Mouse (Mus musculus) limb, embryonic 14.5 days (tissue): Measurements from ENCODE around the gene Brf1. TPM values are rescaled to one million over a fixed set of nuclear protein-coding genes. Genes with fewer than 3 reads are reported as not detected.
A peak's percentile ranks its signal among the peaks of the same experiment; 100 is the strongest.

Source experiments
- ATAC-seq: fragments of 200-750 bp; cut with Nextera tagmentation; 2 replicates; pipeline ENCODE4 v1.8.0; 2017; ENCODE audit warnings: low read depth, moderate number of reproducible peaks, moderate TSS enrichment; ENCODE audit not compliant: low FRiP score
- DNase-seq: peaks from one replicate; pipeline ENCODE4 v3.0.0-alpha.2; 2015; ENCODE audit warnings: low spot score
- H3K27ac ChIP-seq: fragments of 300-500 bp; sonication (generic); replicated peaks from 2 replicates; pipeline ENCODE4 v1.5.1; 2014; ENCODE audit warnings: low read depth, mild to moderate bottlenecking, low read length, moderate library complexity, mixed read lengths
- H3K27me3 ChIP-seq: fragments of 300-500 bp; sonication (generic); 2 replicates; pipeline ENCODE4 v1.6.1; 2014; ENCODE audit warnings: low read length, mixed read lengths; ENCODE audit not compliant: control insufficient read depth, insufficient read depth
- H3K36me3 ChIP-seq: fragments of 300-500 bp; sonication (generic); 2 replicates; pipeline ENCODE4 v1.6.1; 2014; ENCODE audit warnings: mild to moderate bottlenecking, low read length, moderate library complexity, mixed read lengths; ENCODE audit not compliant: control insufficient read depth, insufficient read depth
- H3K4me1 ChIP-seq: fragments of 300-500 bp; sonication (generic); 2 replicates; pipeline ENCODE4 v1.6.1; 2014; ENCODE audit warnings: antibody characterized with exemption, low read length, mixed read lengths; ENCODE audit not compliant: control insufficient read depth, insufficient read depth
- H3K4me2 ChIP-seq: fragments of 300-500 bp; sonication (generic); replicated peaks from 2 replicates; pipeline ENCODE4 v1.6.1; 2014; ENCODE audit warnings: low read depth, mild to moderate bottlenecking, low read length, moderate library complexity; ENCODE audit not compliant: severe bottlenecking
- H3K4me3 ChIP-seq: fragments of 300-500 bp; sonication (generic); replicated peaks from 2 replicates; pipeline ENCODE4 v1.5.1; 2014; ENCODE audit warnings: low read length
- H3K9ac ChIP-seq: fragments of 300-500 bp; sonication (generic); 2 replicates; pipeline ENCODE4 v1.6.1; 2014; ENCODE audit warnings: mild to moderate bottlenecking, low read depth, low read length, moderate library complexity; ENCODE audit not compliant: severe bottlenecking
- H3K9me3 ChIP-seq: fragments of 300-500 bp; sonication (generic); 2 replicates; pipeline ENCODE4 v1.6.1; 2016; ENCODE audit warnings: low read length; ENCODE audit not compliant: control insufficient read depth
- POLR2A ChIP-seq: fragments of 200-500 bp; IDR thresholded peaks from 2 replicates; pipeline ENCODE4 v1.8.0; 2012; ENCODE audit warnings: inconsistent platforms, mild to moderate bottlenecking, moderate library complexity, borderline replicate concordance; ENCODE audit not compliant: insufficient read depth, insufficient read length; ENCODE audit errors: extremely low read depth
- WGBS: fragments of 180-500 bp; shearing (Covaris S2); extraction: QIAGEN DNeasy Blood & Tissue Kit; methylation state at CpG from one replicate; pipeline ENCODE4 v1.1.7; 2014; 5-methylcytosine and 5-hydroxymethylcytosine counted together
- polyA plus RNA-seq, 2 experiments: library from polyadenylated mRNA; depleted of rRNA in 1 of 2; stranded (reverse) in 1 of 2; unstranded in 1 of 2; fragments of >200 nt; fragmentation: Nextera tagmentation in 1 of 2; extraction: Ambion mirVana in 1 of 2; gene quantifications; 2 replicates each; pipeline versions ENCODE4 v1.2.1 to v1.2.3; 2012 to 2014

Gene Brf1
- polyA plus RNA-seq, 2 experiments, result 60.9 to 97.4 TPM

- H3K9me3 ChIP-seq, result no peaks in the 10 kb centered on the region
- no peak for ATAC-seq
- no peaks in the 10 kb centered on the region for H3K27me3 ChIP-seq
- H3K27ac ChIP-seq, result no peak overlapping the region
- no peak for DNase-seq
- peaks cover 54% of the 10 kb centered on the region for H3K36me3 ChIP-seq
- no peak for TF ChIP-seq POLR2A
- 85% methylated on average over 5 of the region's 5 CpGs for WGBS
- no peaks in the 10 kb centered on the region for H3K4me1 ChIP-seq
- H3K4me3 ChIP-seq, result no peak overlapping the region
- no peak overlapping the region for H3K4me2 ChIP-seq
- no peak overlapping the region for H3K9ac ChIP-seq
Observed at GRCm38 (mm10) chr12:112990706-112991405, 9.6 kb downstream of the Brf1 start.

- WGBS, result 65% methylated on average over 6 of the region's 6 CpGs
Observed at GRCm38 (mm10) chr12:112987877-112988276, 12.6 kb downstream of the Brf1 start.

GRCm38 (mm10) chr12:112985346-112985745 lies 15.2 kb downstream of the Brf1 start:
- Histone ChIP-seq H3K9ac (no peak overlapping the region), H3K36me3 (peaks cover 77% of the 10 kb centered on the region), H3K27ac (no peak overlapping the region), H3K4me1 (no peaks in the 10 kb centered on the region), H3K4me2 (no peak overlapping the region), H3K27me3 (no peaks in the 10 kb centered on the region), H3K9me3 (no peaks in the 10 kb centered on the region), H3K4me3 (no peak overlapping the region)
- no peak for TF ChIP-seq POLR2A
- 93% methylated on average over 6 of the region's 6 CpGs for WGBS
- ATAC-seq (no peak), DNase-seq (no peak)

More at GRCm38 (mm10) chr12:112987877-112988276, 12.6 kb downstream of the Brf1 start:
- ATAC-seq (no peak), DNase-seq (no peak)
- Histone ChIP-seq H3K4me2 (no peak overlapping the region), H3K27ac (no peak overlapping the region), H3K36me3 (peaks cover 68% of the 10 kb centered on the region), H3K9me3 (no peaks in the 10 kb centered on the region), H3K27me3 (no peaks in the 10 kb centered on the region), H3K4me1 (no peaks in the 10 kb centered on the region), H3K9ac (no peak overlapping the region), H3K4me3 (no peak overlapping the region)
- no peak for TF ChIP-seq POLR2A

GRCm38 (mm10) chr12:112982031-112982430 lies 18.5 kb downstream of the Brf1 start:
- no peak for TF ChIP-seq POLR2A
- H3K4me3 ChIP-seq, result no peak overlapping the region
- H3K4me2 ChIP-seq, result no peak overlapping the region
- peaks cover 4% of the 10 kb centered on the region for H3K4me1 ChIP-seq
- 86% methylated on average over 2 of the region's 2 CpGs for WGBS
- no peak overlapping the region for H3K9ac ChIP-seq
- no peak overlapping the region for H3K27ac ChIP-seq
- no peaks in the 10 kb centered on the region for H3K27me3 ChIP-seq
- no peaks in the 10 kb centered on the region for H3K9me3 ChIP-seq
- peaks cover 88% of the 10 kb centered on the region for H3K36me3 ChIP-seq
- ATAC-seq (no peak), DNase-seq (no peak)

GRCm38 (mm10) chr12:112977156-112977555 lies 23.3 kb downstream of the Brf1 start:
- Histone ChIP-seq H3K27ac (peak overlapping the region; percentile 89), H3K4me3 (peak overlapping the region; percentile 76), H3K4me2 (peak overlapping the region; percentile 89), H3K9me3 (no peaks in the 10 kb centered on the region), H3K9ac (peak overlapping the region; percentile 79), H3K4me1 (peaks cover 9% of the 10 kb centered on the region), H3K36me3 (peaks cover 76% of the 10 kb centered on the region), H3K27me3 (no peaks in the 10 kb centered on the region)
- no peak for TF ChIP-seq POLR2A
- no peak for DNase-seq
- ATAC-seq, result no peak
- 45% methylated on average over 12 of the region's 12 CpGs for WGBS
